Mouse (Mus musculus) T-helper 1 cell (primary cell): Measurements from ENCODE around the gene Ighmbp2.

ENCODE experiments used
- in situ Hi-C: fragments of 300-600 bp; cut with MboI, MseI; formaldehyde crosslinking; loops from one replicate; pipeline ENCODE4 v1.15.1; 2025; ENCODE audit warnings: high pct_unique_total_duplicates

The Ighmbp2 gene

DNA sequence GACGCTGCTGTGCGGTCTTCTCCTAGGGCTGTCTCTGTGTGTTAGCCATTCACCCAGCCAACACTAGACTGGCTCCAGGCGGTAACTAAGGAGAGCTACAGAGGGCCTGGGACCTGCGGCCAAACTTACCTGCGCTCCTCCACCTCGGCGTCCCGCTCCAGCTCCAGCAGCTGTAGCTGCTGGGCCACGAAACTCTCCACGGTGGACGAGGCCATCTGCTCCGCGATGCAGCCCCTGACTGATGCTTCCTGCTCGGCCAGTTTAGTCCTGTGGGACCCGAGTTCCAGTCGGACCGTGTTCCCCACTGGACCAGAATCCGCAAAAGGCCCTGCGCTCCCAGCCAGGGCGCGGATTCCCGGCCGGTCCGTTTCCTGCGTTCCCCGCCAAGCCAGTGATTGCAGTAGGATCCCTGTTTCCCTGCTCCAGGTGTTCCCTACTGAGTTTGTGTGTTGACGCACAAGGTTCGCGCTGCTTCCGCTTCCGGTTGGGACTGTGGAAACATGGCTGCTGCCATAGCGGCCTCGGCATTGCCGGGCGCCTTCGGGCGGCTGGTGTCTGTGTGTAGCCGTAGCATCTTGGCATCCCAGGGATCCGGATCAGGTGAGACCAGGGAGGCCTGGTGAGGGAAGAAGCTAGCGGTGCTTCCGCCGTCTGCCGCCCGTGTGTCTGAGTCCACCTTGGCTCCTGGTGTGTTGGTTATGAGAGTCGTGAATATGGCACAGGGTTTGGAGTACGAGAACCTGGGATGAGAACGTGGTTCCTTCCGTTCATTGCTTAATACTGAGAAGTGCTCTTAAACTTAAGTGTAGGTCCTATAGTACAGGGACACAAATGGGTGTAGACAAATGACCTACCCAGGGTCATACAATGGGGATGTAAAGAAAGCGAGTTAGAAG is at the start of gene Ighmbp2, which contains the start of gene Mrpl21:
Gene Ighmbp2, minus strand, starts transcription at position 446 of the 896 bp plus-strand sequence.
Gene Mrpl21, plus strand, starts transcription at position 330 of the 896 bp plus-strand sequence.
- in situ Hi-C loops = loop anchor here (5.0 kb wide), 1 partner anchor 39 kb away; the partner anchor contains the start of gene Cpt1a

DNA sequence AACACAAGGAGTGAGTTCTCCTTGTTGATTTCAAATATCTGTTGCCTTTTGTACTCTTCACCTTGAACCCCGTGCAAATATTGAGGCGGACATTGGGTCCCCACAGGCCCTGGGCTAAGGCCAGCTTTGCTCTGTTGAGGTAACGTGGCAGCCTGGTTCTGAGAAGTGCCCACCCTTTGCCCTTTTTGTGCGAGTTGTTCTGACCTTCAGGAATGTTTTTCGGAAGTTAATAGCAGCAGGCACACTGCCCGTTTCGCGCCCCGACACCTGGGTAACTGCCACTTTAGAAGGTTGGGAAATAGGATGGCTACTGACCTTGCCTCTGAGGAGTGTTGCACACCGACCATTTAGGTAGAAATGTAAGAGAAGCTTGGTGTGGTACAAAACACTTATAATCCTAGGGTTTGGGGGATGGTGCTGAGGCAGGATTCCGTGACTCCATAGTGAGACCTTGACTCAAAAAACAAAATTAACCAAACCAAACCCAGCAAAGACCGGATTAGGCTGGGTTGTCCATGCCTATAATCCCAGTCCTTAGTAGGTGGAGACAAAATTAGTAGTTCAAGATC is 43.7 kb upstream of the Ighmbp2 start:
- in situ Hi-C loops = loop anchor here (10.0 kb wide), 1 partner anchor 248 kb away; the partner anchor contains the start of gene Ppp6r3

DNA sequence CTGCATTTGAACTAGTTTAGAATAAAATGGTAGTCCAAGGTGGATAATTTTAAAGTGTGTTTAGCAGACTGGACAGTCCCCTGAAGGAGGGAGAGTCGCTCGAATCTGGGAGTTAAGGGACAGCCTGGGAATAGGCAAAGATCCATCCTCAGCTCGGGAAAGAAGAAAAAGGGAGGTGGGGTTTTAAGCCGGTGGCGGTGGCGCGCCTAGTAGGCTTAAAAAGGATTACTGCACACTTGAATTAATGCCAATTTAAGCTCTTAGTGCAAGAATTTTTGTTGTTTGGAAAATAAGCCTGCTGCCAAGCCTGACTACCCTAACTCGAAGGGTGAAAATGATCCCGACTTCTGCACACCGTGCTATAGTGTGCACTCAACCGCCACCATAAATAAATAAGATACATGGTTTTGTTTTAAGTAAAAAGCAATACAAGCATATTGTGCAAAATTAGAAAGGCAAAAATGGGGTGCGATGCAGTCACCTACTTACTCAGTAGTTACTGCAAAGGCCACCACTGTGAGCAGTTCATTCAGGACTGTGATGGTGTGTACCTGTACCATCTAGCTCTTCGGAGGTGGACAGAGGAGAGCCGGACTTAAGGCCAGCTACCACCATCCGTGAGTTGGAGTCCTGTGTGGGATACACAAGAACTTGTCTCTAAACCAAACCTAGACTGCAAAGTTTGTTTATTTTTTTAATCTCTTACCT is 43.1 kb upstream of the Ighmbp2 start:
- in situ Hi-C loops = loop anchor here (10.0 kb wide), 1 partner anchor 249 kb away; the partner anchor contains the start of gene Ppp6r3

DNA sequence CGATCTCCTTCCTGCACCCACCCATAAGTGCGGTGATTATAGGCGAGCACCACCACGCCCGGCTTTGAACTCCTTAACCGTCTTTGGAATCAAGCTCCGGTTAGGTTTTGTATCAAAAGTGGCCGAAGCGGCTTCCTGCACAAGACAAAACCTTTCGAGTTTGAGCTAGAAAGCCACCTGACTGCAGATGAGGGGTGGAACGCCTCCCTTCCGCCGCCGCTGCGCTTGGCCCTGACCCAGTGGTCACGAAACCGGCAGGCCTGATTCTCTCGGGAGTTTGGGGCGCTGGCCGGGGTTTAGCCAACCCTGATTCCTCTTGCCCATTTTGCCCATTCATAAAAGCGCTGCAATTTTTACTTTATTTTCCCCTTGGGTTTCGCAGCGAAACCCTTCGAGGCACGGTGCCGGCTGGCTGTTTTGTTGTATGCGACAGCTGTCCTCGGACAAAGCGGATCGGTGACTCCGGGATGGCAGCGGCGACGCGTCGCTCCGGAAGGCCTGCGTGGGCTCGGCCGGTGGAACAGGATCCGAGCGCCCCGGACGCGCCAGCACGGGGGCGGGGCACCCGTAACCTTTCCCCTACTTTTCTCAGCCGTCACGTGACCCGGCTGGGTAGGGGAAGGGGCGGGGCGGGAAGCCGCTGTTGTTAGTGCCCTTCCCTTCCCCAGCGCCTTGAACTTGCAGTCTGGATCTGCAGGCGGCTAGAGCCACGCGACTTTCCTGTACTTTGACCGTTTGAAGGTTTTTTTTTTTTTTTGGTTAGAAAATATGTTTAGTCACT is 42.3 kb upstream of the Ighmbp2 start:
- in situ Hi-C loops = loop anchor here (5.0 to 10.0 kb wide), 2 partner anchors 43 to 250 kb away; partner anchors contain the start of genes Ighmbp2, Mrpl21 and Ppp6r3

DNA sequence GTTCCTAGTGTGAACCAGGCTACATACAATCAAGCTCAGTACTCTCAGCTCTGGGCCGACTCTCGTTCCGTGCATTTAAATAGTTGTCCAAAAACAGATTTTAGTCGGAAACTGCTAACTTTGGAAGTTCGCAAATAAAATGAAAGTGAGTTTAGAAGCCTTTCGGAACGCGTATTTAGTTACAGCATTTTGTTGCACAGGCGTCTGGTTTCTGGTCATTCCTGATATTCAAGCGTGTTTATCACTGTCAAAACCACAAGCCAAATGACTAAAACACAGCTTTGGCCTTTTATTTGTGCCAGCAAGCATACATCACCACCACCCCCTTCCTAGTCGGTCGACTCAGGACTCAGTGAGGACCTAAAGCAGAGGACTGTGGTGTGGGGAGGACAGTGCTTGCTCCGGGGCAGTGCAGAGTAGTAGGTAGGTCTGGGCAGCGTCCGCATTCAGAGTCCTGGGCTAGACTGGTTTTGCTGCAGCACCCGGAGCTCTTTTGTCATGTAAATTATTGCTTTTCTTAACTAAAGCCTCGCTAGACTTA is 41.5 kb upstream of the Ighmbp2 start:
- in situ Hi-C loops = loop anchor here (5.0 to 10.0 kb wide), 2 partner anchors 42 to 250 kb away; partner anchors contain the start of genes Ighmbp2, Mrpl21 and Ppp6r3

DNA sequence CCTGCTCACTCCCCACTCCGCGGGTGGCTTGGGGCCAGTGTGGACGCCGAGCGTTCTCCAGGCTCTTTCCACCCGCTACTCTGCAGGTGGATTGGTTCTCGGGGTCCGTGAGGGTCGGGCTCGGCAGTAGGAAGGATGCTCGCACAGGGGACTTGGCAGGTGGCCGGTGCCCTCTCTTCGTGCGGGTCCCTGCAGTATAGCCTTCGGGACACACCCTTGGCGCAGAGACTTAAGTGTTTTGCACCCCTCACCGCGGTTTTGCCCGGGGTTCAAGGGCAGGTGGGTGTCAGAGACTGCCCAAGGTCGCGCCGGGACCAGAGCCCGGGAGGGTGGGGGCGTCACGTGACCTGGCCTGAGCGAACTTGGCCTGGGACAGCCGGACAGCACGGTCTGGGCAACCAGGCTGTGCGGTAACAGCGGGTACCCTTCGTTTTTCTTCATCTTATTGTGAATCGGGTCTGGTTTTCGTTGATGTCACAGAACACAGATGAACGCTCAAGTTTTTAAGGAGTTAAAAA is 41.0 kb upstream of the Ighmbp2 start:
- in situ Hi-C loops = loop anchor here (5.0 to 10.0 kb wide), 2 partner anchors 42 to 251 kb away; partner anchors contain the start of genes Ighmbp2, Mrpl21 and Ppp6r3

DNA sequence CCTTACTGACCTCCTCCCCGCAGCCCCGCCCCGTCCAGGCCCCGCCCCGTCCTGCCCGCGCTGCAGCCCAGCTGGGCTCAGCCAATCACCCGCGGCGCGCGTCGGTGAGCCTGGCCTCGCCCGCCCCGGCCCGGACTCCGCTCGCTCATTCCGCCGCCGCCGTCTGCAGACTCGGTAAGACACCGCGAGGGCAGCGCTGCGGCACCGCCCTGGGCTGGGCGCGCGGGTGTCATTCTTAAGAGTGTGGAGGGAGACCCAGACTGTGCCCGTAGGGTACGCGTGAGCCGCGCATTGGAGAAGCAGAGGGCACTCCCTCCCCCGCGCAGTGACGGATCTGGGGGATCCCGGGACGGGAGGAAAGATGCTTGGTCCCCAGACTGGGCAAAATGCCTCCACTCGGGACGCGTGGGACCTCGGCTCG is 40.4 kb upstream of the Ighmbp2 start:
- in situ Hi-C loops = loop anchor here (5.0 to 10.0 kb wide), 2 partner anchors 41 to 252 kb away; partner anchors contain the start of genes Ighmbp2, Mrpl21 and Ppp6r3

DNA sequence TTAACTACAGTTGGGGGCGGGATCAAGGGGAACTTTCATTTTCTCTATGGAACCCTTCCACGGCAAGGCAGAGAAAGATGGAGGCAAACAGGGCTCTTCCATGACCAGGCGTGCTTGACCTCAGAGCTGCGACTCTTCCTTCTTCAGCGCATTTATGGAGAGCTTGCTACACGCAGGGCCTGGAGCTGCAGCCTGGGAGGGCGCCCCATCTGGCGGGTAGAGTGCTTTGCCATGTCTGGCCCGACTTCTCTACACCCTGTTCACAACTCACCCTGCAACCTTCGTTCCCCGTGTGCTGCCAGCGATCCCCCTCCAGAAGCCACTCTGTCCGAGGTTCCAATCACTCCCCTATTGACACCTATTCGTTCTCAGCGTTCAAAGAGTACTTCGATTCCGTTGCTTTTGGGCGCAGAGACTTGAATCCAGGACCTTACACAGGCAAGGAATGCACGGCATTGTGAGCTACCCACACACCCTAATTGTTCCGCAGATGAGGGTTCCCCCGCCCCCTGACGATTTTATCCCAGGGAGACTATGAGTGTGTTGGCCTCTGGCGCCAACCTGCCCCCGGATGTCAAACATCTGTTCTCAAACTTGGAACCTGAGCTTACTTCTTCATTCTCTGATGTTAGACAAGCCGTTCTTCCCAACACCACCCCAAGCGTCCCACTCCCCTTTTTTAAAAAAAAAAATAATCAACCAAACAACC is 39.6 kb upstream of the Ighmbp2 start, which contains the start of gene Cpt1a:
Gene Cpt1a, plus strand, starts transcription at position 74 of the 709 bp plus-strand sequence.
- in situ Hi-C loops = loop anchor here (5.0 to 10.0 kb wide), 2 partner anchors 40 to 252 kb away; partner anchors contain the start of genes Ighmbp2, Mrpl21 and Ppp6r3

DNA sequence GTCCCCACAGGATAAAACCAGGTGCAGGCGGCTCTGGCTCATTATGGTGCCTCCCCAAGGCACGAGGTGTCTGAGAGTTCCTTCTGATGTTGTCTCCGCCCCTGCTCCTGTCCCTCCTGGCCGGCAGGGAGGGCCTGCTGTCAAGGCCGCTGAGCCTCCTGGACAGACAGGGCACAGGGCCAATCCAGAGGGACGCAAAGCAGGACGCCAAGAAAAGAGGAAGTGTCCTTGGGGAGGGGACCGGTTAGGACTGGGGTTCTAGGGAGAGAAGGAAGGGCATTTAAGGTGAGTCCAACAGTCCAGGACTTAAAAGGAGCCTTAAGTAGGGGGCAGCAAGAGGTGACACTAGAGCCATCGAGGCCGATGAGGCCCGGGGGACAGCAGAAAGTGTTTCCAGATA is 38.8 kb upstream of the Ighmbp2 start:
- in situ Hi-C loops = loop anchor here (5.0 to 10.0 kb wide), 2 partner anchors 39 to 253 kb away; partner anchors contain the start of genes Ighmbp2, Mrpl21 and Ppp6r3

DNA sequence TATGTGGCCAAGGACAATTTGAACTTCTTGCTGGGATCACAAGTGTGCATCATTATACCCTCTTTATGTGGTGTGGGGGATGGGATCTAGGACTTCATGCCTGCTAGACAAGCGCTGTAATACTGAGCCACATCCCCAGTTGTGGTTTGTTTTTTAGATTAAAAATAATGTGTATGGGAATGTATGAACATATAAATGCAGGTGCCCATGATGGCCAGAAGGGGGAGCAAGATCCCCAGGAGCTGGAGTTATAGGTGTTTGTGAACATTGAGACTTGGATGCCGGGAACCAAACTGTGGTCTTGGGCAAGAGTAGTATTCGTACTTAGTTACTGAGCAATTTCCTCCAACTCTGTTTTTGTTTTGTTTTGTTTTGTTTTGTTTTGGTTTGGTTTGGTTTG is 38.0 kb upstream of the Ighmbp2 start:
- in situ Hi-C loops = loop anchor here (5.0 to 10.0 kb wide), 2 partner anchors 38 to 254 kb away; partner anchors contain the start of genes Ighmbp2, Mrpl21 and Ppp6r3

DNA sequence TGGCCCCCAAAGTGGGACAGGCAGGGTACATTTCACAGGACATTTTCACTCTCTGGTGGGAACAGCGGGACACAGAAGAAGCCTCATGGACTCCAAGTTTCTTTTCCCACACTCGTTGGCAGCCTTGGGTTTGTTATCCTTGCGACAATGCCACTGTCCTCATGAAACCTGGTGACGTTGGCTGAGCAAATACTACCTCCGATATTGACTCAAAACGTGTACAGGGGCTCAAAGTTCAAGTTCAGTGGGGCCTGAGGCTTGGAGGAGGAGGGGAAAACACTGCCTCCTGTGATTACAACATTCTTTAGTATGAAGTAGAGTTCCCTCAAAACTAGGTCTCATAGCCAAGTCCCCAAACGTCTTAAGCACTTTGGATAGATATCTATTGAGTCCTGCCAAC is 37.3 kb upstream of the Ighmbp2 start:
- in situ Hi-C loops = loop anchor here (5.0 to 10.0 kb wide), 2 partner anchors 38 to 255 kb away; partner anchors contain the start of genes Ighmbp2, Mrpl21 and Ppp6r3

DNA sequence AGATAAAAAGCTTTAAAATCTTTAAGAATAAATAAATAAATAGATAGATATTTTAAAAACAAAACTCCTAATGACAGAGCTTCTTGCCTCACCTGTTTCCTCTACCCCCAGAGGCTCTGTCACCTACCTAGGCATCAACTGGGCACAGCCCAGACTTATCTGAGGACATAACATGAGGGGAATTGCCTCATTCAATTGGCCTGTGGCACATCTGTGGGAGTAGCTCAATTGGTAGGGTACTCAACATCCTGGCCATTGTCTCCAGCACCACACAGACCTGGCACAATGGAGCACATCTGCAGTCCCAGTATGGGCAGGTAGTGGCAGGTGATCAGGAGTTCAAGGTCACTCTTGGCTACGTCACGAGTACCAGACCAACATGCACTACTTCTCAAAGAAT is 36.5 kb upstream of the Ighmbp2 start:
- in situ Hi-C loops = no loop called here

DNA sequence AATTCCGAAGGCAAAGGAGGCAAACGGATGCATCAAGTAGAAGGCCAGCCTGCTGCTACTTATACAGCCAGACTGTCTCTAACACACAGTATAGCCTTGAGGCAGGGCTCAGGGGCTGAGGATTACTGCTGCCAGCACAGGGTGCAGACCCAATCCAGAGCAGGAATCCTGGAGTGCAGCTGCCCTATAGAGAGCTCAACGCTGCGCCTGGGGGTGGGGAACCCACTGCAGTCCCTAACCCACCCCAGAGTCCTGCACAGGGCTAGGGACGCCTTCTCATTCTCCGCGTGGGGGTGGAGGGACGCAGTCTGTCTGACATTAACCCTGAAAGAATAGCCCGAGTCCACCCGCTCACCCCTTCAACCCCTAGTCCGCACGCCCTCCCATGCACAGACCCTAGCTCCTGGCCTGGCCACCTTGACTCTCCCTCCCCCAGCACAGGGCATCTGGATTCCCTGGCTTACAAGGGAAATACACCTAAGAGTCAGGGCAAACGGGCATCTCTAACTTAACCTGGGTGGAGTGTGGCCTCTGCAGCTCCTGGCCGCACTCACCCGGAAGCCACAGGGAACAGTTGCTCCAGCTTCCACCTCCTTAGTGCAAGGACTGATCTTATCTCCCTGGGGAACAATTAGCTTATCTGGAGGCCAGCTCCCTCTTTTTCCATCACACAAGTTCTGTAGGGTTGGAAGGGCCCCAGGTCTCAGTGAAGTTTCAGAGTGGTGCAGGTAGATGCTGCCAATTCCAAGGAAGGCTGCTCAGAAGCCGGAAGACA is 24.5 kb upstream of the Ighmbp2 start:
- in situ Hi-C loops = no loop called here

DNA sequence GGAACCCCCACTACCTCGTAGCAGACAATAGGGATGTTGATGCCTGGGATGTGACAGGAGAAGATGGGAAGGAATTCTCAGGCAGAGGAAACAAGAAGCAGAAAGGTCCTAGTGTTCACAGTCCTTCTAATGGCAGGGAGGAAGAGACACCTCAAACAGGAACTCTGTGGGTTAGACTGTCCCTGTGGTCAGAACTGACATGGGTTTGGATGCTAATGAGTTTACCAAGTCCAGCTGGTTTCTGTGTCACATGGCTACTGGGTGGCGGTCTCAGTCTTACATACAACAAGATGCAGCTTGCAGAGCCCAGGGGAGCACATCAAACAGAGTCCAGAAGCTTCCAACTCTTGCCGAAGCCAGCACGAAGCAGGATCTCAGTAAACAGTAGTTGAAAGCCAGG is 21.2 kb upstream of the Ighmbp2 start:
- in situ Hi-C loops = no loop called here

DNA sequence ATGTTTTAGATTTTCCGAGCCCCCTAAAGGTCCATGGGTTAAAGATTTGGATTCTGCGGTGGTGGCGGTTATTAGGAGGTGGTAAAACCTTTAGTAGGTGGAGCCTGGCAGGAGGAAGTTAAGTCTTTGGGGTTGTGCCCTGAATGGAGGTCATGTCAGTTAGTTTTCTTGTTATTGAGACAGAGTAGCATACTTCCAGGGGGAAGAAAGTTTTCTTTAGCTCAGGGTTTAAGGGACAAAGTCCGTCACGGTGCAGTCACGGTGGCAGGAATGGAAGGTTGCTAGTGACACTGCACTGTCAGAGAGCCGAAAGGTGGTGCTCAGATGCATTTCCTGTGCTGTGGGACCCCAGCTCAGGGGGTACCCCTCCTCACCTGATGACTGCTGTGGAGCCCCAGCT is 15.0 kb upstream of the Ighmbp2 start:
- in situ Hi-C loops = no loop called here

DNA sequence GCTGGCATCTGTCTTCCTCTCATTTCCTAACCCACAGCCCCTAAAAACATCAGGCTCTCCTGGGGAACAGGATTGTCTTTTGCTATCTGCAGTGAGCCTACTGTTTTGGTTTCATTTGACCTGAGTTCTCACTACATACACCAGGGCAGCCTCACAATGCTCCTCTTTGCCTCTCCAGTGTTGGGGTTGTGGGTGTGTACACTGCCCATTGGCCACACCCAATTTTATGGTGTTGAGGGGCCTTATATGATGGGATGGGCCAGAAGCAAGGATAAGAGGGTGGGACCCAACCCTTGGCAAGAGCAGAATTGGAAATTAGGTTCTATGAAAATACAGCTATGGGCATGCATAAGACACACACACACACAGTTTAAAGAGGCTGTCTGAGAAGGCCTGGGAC is 14.2 kb upstream of the Ighmbp2 start:
- in situ Hi-C loops = no loop called here

DNA sequence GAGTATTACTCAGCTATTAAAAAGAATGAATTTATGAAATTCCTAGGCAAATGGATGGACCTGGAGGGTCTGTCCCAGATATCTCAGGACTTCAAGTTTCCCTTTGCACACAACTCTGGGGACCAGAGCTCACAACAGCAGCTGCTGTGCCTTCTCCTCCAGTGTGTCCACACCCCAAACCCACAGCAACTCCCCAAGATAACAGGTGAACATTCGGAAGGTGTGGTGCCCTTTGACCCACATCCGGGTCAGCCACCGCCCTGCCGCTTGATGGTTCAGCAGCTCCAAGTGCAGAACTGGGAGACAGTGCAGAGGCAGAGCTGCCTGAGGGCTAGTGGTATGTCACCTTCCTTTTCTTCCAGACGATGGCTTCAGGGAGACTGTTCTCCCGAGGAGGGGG is 12.4 kb upstream of the Ighmbp2 start:
- in situ Hi-C loops = no loop called here

DNA sequence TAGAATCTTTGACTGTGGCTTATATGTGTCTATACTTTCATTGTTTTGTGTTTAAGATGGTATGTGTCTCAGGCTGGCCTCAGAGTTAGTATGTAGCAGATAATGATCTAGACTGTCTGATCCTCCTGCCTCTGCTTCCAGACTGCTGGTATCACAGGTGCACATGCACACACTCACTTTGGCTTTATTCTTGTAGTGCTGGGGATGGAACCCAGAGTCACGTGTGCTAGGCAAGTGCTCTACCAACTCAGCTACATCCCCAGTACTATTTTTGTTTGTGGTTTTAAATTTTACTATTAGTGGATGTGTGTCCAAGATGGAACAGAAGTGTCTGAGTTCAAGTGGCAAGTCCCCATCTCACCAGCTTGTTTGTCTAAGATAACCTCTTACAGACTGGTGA is 10.2 kb upstream of the Ighmbp2 start:
- in situ Hi-C loops = no loop called here
